Mouse (Mus musculus) ES-Bruce4 (cell line): ENCODE measurements at regions not wholly inside any gene's neighbourhood (a gene's known extent, or its start where the extent isn't known, plus 50 kb on each side); places are given as distances from the start of the nearest gene placed in this dataset.

Experiments
- CTCF ChIP-seq: IDR thresholded peaks from one replicate; pipeline ENCODE4 v1.8.1; 2011; ENCODE audit warnings: low read depth, low read length
- EP300 ChIP-seq: IDR thresholded peaks from 2 replicates; pipeline ENCODE4 v1.6.1; 2011; ENCODE audit warnings: low read depth, low read length; ENCODE audit not compliant: insufficient read depth
- POLR2A ChIP-seq: IDR thresholded peaks from one replicate; pipeline ENCODE4 v1.8.1; 2011; ENCODE audit warnings: low read length; ENCODE audit not compliant: insufficient read depth

- TF ChIP-seq CTCF (no peak), EP300 (no peak), POLR2A (no peak)
Observed at GRCm38 (mm10) chr3:31374061-31374460, 63.9 kb upstream of the Slc7a14 start.
